Mouse (Mus musculus) CH12.LX (cell line): ENCODE data around the gene Defb13. TPM values are rescaled to one million over a fixed set of nuclear protein-coding genes. Genes with fewer than 3 reads are reported as not detected.

Experiments used
- DNase-seq: peaks from one replicate; pipeline ENCODE4 v3.0.0-alpha.2; 2013; ENCODE audit errors: extremely low read depth
- H3K27ac ChIP-seq: 2 replicates; pipeline ENCODE4 v1.5.1; 2012; ENCODE audit warnings: low read depth, mild to moderate bottlenecking, control low read depth, moderate library complexity; ENCODE audit not compliant: insufficient read depth
- H3K27me3 ChIP-seq: replicated peaks from 2 replicates; pipeline ENCODE3; 2012; ENCODE audit warnings: inconsistent platforms
- H3K36me3 ChIP-seq, 2 experiments: replicated peaks in 1 of 2; 2 replicates each; pipeline versions ENCODE3 to v1.6.1; 2012; ENCODE audit warnings: inconsistent platforms in 1 of 2, low read length in 1 of 2, mild to moderate bottlenecking in 1 of 2, mixed read lengths in 1 of 2, moderate library complexity in 1 of 2; ENCODE audit not compliant: control insufficient read depth in 1 of 2, insufficient read depth in 1 of 2
- H3K4me1 ChIP-seq, 2 experiments: 2 replicates each; pipeline ENCODE4 v1.6.1; 2012; ENCODE audit warnings: inconsistent platforms in 1 of 2, moderate library complexity in 1 of 2; ENCODE audit not compliant: insufficient read depth in 2 of 2, control insufficient read depth in 1 of 2
- H3K4me2 ChIP-seq: 2 replicates; pipeline ENCODE4 v1.6.1; 2012; ENCODE audit warnings: low read depth, mild to moderate bottlenecking, control low read depth; ENCODE audit not compliant: poor library complexity, insufficient read depth, severe bottlenecking
- H3K4me3 ChIP-seq, 3 experiments: fragments of 150-350 bp in 1 of 3; sonication (generic) in 1 of 3; replicated peaks in 1 of 3; 2 replicates each; pipeline versions ENCODE3 to v1.5.1; 2011 to 2012; ENCODE audit warnings: low read depth in 2 of 3, low read length in 2 of 3, mild to moderate bottlenecking in 2 of 3, moderate library complexity in 2 of 3, control low read depth in 1 of 3, improper control_type of control experiment in 1 of 3, inconsistent platforms in 1 of 3, mixed read lengths in 1 of 3; ENCODE audit not compliant: poor library complexity in 1 of 3
- H3K79me2 ChIP-seq: replicated peaks from 2 replicates; pipeline ENCODE4 v1.6.1; 2012; ENCODE audit warnings: mild to moderate bottlenecking, moderate library complexity; ENCODE audit not compliant: control insufficient read depth, poor library complexity, insufficient read depth, severe bottlenecking; ENCODE audit errors: extremely low read depth
- H3K9ac ChIP-seq: 2 replicates; pipeline ENCODE4 v1.6.1; 2012; ENCODE audit warnings: low read depth, mild to moderate bottlenecking, control low read depth, moderate library complexity; ENCODE audit not compliant: insufficient read depth
- H3K9me3 ChIP-seq: replicated peaks from 2 replicates; pipeline ENCODE3; 2012; ENCODE audit warnings: low read length, inconsistent platforms, mixed read lengths
- BHLHE40 ChIP-seq: IDR thresholded peaks from 2 replicates; pipeline ENCODE4 v1.6.1; 2011; ENCODE audit warnings: mild to moderate bottlenecking, low read depth, low read length, improper control_type of control experiment
- CHD1 ChIP-seq: IDR thresholded peaks from 2 replicates; pipeline ENCODE4 v1.6.1; 2012; ENCODE audit warnings: low read depth, low read length, improper control_type of control experiment, inconsistent platforms
- CTCF ChIP-seq, 2 experiments: IDR thresholded peaks in 1 of 2; conservative IDR thresholded peaks in 1 of 2; 2 replicates each; pipeline ENCODE4 v1.5.1; 2011 to 2012; ENCODE audit warnings: low read depth in 2 of 2, low read length in 2 of 2, improper control_type of control experiment in 1 of 2, inconsistent platforms in 1 of 2, mild to moderate bottlenecking in 1 of 2, moderate library complexity in 1 of 2
- E2F4 ChIP-seq: IDR thresholded peaks from 2 replicates; pipeline ENCODE4 v1.6.1; 2011; ENCODE audit warnings: low read depth, low read length, improper control_type of control experiment; ENCODE audit not compliant: insufficient replicate concordance
- ELF1 ChIP-seq: IDR thresholded peaks from 2 replicates; pipeline ENCODE4 v1.6.1; 2014; ENCODE audit warnings: low read depth, mild to moderate bottlenecking, inconsistent platforms, low read length, improper control_type of control experiment
- EP300 ChIP-seq: IDR thresholded peaks from 2 replicates; pipeline ENCODE4 v1.6.1; 2011; ENCODE audit warnings: low read length, improper control_type of control experiment
- ETS1 ChIP-seq: conservative IDR thresholded peaks from 2 replicates; pipeline ENCODE4 v1.6.1; 2012; ENCODE audit warnings: low read depth, mild to moderate bottlenecking, inconsistent platforms, low read length, improper control_type of control experiment, moderate library complexity
- GABPA ChIP-seq: IDR thresholded peaks from 2 replicates; pipeline ENCODE4 v1.6.1; 2012; ENCODE audit warnings: low read depth, low read length, improper control_type of control experiment, inconsistent platforms; ENCODE audit not compliant: insufficient replicate concordance
- HCFC1 ChIP-seq: IDR thresholded peaks from 2 replicates; pipeline ENCODE4 v1.6.1; 2012; ENCODE audit warnings: low read depth, mild to moderate bottlenecking, inconsistent platforms, low read length, improper control_type of control experiment
- IRF4 ChIP-seq: IDR thresholded peaks from 2 replicates; pipeline ENCODE4 v1.6.1; 2014; ENCODE audit warnings: low read depth, mild to moderate bottlenecking, inconsistent platforms, low read length, improper control_type of control experiment
- JUND ChIP-seq: conservative IDR thresholded peaks from 2 replicates; pipeline ENCODE4 v1.6.1; 2011; ENCODE audit warnings: low read depth, low read length, improper control_type of control experiment
- MAFK ChIP-seq: IDR thresholded peaks from 2 replicates; pipeline ENCODE4 v1.6.1; 2011; ENCODE audit warnings: low read length, improper control_type of control experiment; ENCODE audit not compliant: insufficient replicate concordance
- MAX ChIP-seq: IDR thresholded peaks from 2 replicates; pipeline ENCODE4 v1.6.1; 2011; ENCODE audit warnings: low read length, improper control_type of control experiment
- MAZ ChIP-seq: IDR thresholded peaks from 2 replicates; pipeline ENCODE4 v1.6.1; 2012; ENCODE audit warnings: low read depth, mild to moderate bottlenecking, inconsistent platforms, low read length, improper control_type of control experiment, moderate library complexity
- MEF2A ChIP-seq: IDR thresholded peaks from 2 replicates; pipeline ENCODE4 v1.6.1; 2014; ENCODE audit warnings: low read depth, mild to moderate bottlenecking, inconsistent platforms, low read length, improper control_type of control experiment, borderline replicate concordance
- MXI1 ChIP-seq: IDR thresholded peaks from 2 replicates; pipeline ENCODE4 v1.6.1; 2011; ENCODE audit warnings: mild to moderate bottlenecking, low read depth, low read length, improper control_type of control experiment
- MYC ChIP-seq: IDR thresholded peaks from 2 replicates; pipeline ENCODE4 v1.6.1; 2011; ENCODE audit warnings: low read depth, mild to moderate bottlenecking, improper control_type of control experiment, low read length
- NELFE ChIP-seq: IDR thresholded peaks from 2 replicates; pipeline ENCODE4 v1.6.1; 2011; ENCODE audit warnings: low read depth, low read length, improper control_type of control experiment
- NRF1 ChIP-seq: IDR thresholded peaks from 2 replicates; pipeline ENCODE4 v1.6.1; 2014; ENCODE audit warnings: low read depth, mild to moderate bottlenecking, inconsistent platforms, low read length, improper control_type of control experiment, moderate library complexity
- POLR2A ChIP-seq: IDR thresholded peaks from 2 replicates; pipeline ENCODE4 v1.6.1; 2011; ENCODE audit warnings: low read depth, mild to moderate bottlenecking, improper control_type of control experiment, low read length
- POLR2AphosphoS2 ChIP-seq: IDR thresholded peaks from 2 replicates; pipeline ENCODE4 v1.6.1; 2011; ENCODE audit warnings: low read depth, low read length, improper control_type of control experiment
- RAD21 ChIP-seq: IDR thresholded peaks from 2 replicates; pipeline ENCODE4 v1.6.1; 2011; ENCODE audit warnings: low read depth, mild to moderate bottlenecking, low read length, improper control_type of control experiment, moderate library complexity
- RCOR1 ChIP-seq: conservative IDR thresholded peaks from 2 replicates; pipeline ENCODE4 v1.6.1; 2012; ENCODE audit warnings: low read depth, mild to moderate bottlenecking, inconsistent platforms, low read length, improper control_type of control experiment
- SIN3A ChIP-seq: IDR thresholded peaks from 2 replicates; pipeline ENCODE4 v1.6.1; 2012; ENCODE audit warnings: low read length, improper control_type of control experiment, inconsistent platforms
- SMC3 ChIP-seq: IDR thresholded peaks from 2 replicates; pipeline ENCODE4 v1.6.1; 2011; ENCODE audit warnings: low read depth, low read length, improper control_type of control experiment
- TBP ChIP-seq: conservative IDR thresholded peaks from 2 replicates; pipeline ENCODE4 v1.6.1; 2011; ENCODE audit warnings: low read depth, low read length, improper control_type of control experiment
- UBTF ChIP-seq: IDR thresholded peaks from 2 replicates; pipeline ENCODE4 v1.6.1; 2012; ENCODE audit warnings: low read depth, mild to moderate bottlenecking, inconsistent platforms, low read length, improper control_type of control experiment, moderate library complexity
- ZC3H11A ChIP-seq: IDR thresholded peaks from 2 replicates; pipeline ENCODE4 v1.6.1; 2012; ENCODE audit warnings: low read depth, mild to moderate bottlenecking, inconsistent platforms, low read length, improper control_type of control experiment
- ZKSCAN1 ChIP-seq: IDR thresholded peaks from 2 replicates; pipeline ENCODE4 v1.6.1; 2012; ENCODE audit warnings: low read depth, inconsistent platforms, low read length, improper control_type of control experiment, borderline replicate concordance
- ZMIZ1 ChIP-seq: IDR thresholded peaks from 2 replicates; pipeline ENCODE4 v1.6.1; 2012; ENCODE audit warnings: low read depth, mild to moderate bottlenecking, inconsistent platforms, low read length, improper control_type of control experiment
- ZNF384 ChIP-seq: IDR thresholded peaks from 2 replicates; pipeline ENCODE4 v1.6.1; 2012; ENCODE audit warnings: low read depth, low read length, improper control_type of control experiment, inconsistent platforms
- dilution Hi-C: fragments of 300-500 bp; cut with MboI; formaldehyde crosslinking; loops from 2 replicates; pipeline ENCODE4 v1.14.3; 2020; ENCODE audit warnings: low sequenced_read_pairs; ENCODE audit not compliant: extremely low pct_unique_long_range_greater_than_20kb, extremely low pct_ligation_motif_present
- in situ Hi-C: fragments of 300-500 bp; cut with MboI; formaldehyde crosslinking; loops from 3 replicates; pipeline ENCODE4 v1.14.3; 2019; ENCODE audit warnings: low sequenced_read_pairs, low pct_ligation_motif_present, low pct_unique_long_range_greater_than_20kb, mixed read lengths
- polyA plus RNA-seq: library from polyadenylated mRNA; unstranded; fragments of >175 nt; gene quantifications from 2 replicates; pipeline ENCODE4 v1.2.1, GENCODE M21; 2012; ENCODE audit warnings: low read depth; ENCODE audit not compliant: insufficient read length
- total RNA-seq, 2 experiments: library from RNA; depleted of rRNA; stranded (reverse); fragments of 300-350 nt in 1 of 2; fragments of >200 nt in 1 of 2; gene quantifications; 2 replicates each; pipeline ENCODE4 v1.2.3; 2012 to 2014

Defb13 gene
- total and polyA plus RNA-seq, 3 experiments: not detected

DNA sequence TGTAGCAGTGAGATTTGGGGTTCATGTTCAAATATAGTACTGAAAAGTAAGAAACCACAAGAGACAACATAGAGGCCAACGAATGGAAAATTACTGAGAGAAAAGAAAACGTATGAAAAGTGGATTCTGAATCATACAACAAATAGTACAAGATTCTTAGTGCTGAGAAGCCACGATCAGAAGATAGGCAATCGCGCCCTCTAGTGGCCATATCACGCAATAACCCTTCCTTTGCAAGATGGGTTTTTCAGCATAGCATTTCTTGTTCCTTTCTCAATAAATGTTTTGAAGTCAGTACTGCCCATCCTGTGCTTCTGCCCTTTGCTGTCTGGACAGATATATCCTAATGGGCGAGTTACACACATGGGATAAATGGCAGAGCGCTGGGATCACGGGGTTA is 8.8 kb downstream of the Defb13 start:
- TF ChIP-seq MXI1 (no peak), CHD1 (no peak), POLR2AphosphoS2 (no peak), MAX (no peak), MEF2A (no peak), UBTF (no peak), RAD21 (peak; percentile 84), NRF1 (no peak), RCOR1 (no peak), TBP (no peak), EP300 (no peak), ZKSCAN1 (no peak), MAFK (no peak), ZNF384 (no peak), MYC (no peak), ELF1 (no peak), JUND (no peak), SIN3A (no peak), SMC3 (peak; percentile 78), ZMIZ1 (no peak), ZC3H11A (no peak), POLR2A (no peak), MAZ (no peak), CTCF (conservative IDR thresholded peaks at IDR 0.05 in 1 of 2, IDR thresholded peaks at IDR 0.05 in 1 of 2; ENCODE audit: low read depth in 2 of 2, low read length in 2 of 2) (peak; percentile 80 to 92)
- in situ Hi-C loops: loop anchor here (25.0 kb wide), 1 partner anchor 193 kb away; no protein-coding TSS in a partner anchor
- no peaks in the 10 kb centered on the region for H3K36me3 ChIP-seq
- H3K4me3 ChIP-seq: no peak overlapping the region
- peaks cover 39% of the 10 kb centered on the region for H3K27me3 ChIP-seq
- H3K9ac ChIP-seq: no peak overlapping the region
- H3K9me3 ChIP-seq: no peaks in the 10 kb centered on the region
- no peaks in the 10 kb centered on the region for H3K79me2 ChIP-seq
- no peak overlapping the region for H3K27ac ChIP-seq
- dilution Hi-C loops: no loop called here
- peak; percentile 54 for DNase-seq
- H3K4me2 ChIP-seq: no peak overlapping the region
- H3K4me1 ChIP-seq: no peaks in the 10 kb centered on the region

DNA sequence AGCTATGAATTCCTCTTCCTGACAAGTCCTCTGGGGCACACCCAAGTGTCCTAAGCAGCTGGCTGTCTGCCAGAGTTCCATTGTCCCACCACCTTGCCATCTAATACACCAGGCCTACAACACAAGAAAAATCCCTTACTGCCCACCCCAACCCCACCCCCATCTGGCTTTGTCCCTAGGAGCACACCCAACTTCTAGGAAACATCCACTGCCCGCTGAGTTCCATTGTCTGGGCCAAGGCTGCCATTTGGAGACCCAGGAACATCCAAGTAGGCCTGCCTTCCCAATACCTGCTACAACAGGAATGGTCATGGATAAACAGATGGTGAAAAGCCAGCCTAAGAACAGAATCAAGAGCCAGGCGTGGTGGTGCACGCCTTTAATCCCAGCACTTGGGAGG is 9.8 kb downstream of the Defb13 start:
- H3K79me2 ChIP-seq: no peaks in the 10 kb centered on the region
- no peak overlapping the region for H3K4me3 ChIP-seq
- no peak overlapping the region for H3K27ac ChIP-seq
- peaks cover 43% of the 10 kb centered on the region for H3K27me3 ChIP-seq
- TF ChIP-seq MAZ: no peak
- TF ChIP-seq POLR2A: no peak
- no peak for TF ChIP-seq ZKSCAN1
- no peak for TF ChIP-seq NELFE
- TF ChIP-seq UBTF: no peak
- TF ChIP-seq GABPA: no peak
- TF ChIP-seq E2F4: no peak
- no peak for TF ChIP-seq ETS1
- TF ChIP-seq CHD1: no peak
- no peak for TF ChIP-seq BHLHE40
- no peak for TF ChIP-seq SIN3A
- no peak for TF ChIP-seq ZNF384
- TF ChIP-seq RCOR1: no peak
- TF ChIP-seq HCFC1: no peak
- no peak for TF ChIP-seq MYC
- no peak for TF ChIP-seq IRF4
- TF ChIP-seq ZC3H11A: no peak
- TF ChIP-seq RAD21: no peak
- TF ChIP-seq TBP: no peak
- no peak overlapping the region for H3K4me2 ChIP-seq
- no peak for DNase-seq
- H3K36me3 ChIP-seq: no peaks in the 10 kb centered on the region
- no peak overlapping the region for H3K9ac ChIP-seq
- dilution Hi-C loops: no loop called here
- H3K4me1 ChIP-seq: no peaks in the 10 kb centered on the region
- in situ Hi-C loops: loop anchor here (25.0 kb wide), 1 partner anchor 194 kb away; no protein-coding TSS in a partner anchor
- no peaks in the 10 kb centered on the region for H3K9me3 ChIP-seq
